Mouse (Mus musculus): Measurements from ENCODE around the gene Msln.
"Not testable (repeated sequence)": the region's sequence is repeated elsewhere in the genome, so short reads cannot be mapped to it uniquely, and the experiment has no call there.

The Msln gene

DNA sequence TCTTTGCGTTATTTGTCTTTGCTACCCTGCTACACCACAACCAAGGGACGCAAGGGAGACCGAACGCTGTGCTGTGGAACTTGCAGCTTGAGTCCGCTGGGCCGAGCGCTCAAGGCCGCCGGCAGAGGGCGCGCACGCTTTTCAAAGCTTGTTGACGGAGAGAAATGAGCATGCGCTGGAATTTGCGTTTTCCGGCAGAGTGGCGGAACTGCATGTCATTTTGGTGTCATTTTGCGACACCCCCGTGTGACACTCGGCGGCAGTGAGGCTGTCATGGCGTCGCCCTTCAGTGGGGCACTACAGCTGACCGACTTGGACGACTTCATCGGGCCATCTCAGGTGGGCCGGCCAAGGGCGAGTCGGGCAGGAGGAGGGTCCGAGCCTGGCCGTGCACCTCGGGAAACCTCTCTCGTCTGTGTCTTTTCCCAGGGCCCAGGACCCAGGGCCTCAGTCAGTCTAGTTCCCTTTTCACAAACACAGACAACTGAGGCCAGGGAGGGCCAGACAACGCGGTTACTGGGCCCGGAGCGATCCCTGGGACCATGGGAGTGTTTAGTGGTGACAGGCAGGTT lies 19.5 kb upstream of the Msln start, which contains the start of gene Narfl:
TSS of gene Narfl (plus strand) at position 228 of the 572 bp plus-strand sequence.
- DNase-seq (ENCODE audit: low spot score in 2 of 2), result peak; percentile 92 to 99

DNA sequence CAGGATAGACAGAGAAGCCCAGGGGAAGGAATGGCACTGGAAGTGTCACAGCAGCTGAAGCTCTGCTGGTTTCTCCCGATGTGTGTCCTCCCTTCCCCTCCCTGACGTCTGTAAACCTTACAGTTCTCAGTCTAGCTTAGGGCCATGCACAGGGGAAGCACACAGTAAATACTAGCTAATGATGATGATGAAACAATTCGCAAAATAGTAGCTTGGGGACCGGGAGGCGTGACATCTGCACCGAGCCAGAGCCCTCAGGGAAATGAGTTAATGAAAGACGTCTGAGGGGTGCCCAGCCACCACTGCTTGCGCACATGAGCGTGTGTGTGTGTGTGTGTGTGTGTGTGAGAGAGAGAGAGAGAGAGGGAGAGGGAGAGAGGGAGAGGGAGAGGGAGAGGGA lies 15.2 kb upstream of the Msln start:
- DNase-seq (ENCODE audit: low spot score in 2 of 2), result no peak

DNA sequence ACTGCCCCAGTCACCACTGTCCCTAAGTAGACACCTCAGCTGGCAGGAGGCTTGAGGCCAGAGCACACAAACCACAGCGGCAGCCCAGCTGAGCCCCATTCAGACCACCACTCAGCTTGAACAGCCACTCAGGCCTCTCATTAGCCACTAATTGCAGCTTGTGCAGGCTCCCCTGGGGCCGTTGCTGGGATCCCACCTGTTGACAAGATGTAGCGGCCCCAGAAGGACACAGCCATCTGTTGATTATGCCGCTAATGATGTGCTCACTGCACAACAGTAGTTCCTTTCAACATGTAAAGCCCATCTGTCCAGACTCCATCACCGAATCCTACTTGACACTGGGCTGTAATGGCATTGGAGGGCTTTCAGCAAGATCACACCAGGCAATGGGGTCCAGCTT lies 11.7 kb upstream of the Msln start:
- DNase-seq (ENCODE audit: low spot score in 2 of 2), result no peak

DNA sequence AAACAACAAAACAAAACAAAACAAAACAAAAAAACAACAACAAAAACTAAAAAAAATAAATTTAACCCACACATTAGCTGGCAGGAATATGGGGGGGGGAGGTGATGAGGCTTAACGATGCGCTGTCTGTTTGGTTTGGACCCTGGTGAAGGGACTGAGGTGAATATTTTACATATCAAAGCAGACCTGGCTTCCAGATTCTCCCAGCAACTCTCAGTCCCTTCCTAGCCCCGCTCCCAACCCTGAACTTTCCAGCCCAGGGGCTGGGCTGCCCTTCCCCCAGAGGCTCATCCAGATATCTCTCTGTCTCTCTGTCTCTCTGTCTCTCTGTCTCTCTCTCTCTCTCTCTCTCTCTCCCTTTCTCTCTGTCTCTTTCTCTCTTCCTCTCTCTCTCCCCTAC lies 8.4 kb upstream of the Msln start:
- no peak for DNase-seq (ENCODE audit: low spot score in 2 of 2)

DNA sequence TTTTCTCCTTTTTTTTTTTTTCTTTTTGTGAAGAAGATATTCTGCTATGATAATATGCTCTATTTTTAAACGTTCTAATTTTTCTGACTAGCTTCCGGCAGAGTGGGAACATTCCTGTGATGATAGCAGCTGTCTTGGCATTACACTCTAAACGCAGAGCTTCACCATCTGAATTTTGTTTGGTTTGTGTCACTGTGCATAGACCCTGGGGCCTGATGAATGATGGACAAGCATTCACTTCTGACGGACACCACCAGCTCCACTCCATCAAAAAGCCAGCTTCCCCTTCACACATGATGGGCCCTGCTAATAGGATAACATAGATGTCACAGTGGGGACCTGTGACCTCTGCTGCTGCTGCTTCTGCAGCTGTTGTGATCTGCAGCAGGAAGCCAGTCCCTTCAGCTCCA lies 7.4 kb upstream of the Msln start:
- no peak for DNase-seq (ENCODE audit: low spot score in 2 of 2)

DNA sequence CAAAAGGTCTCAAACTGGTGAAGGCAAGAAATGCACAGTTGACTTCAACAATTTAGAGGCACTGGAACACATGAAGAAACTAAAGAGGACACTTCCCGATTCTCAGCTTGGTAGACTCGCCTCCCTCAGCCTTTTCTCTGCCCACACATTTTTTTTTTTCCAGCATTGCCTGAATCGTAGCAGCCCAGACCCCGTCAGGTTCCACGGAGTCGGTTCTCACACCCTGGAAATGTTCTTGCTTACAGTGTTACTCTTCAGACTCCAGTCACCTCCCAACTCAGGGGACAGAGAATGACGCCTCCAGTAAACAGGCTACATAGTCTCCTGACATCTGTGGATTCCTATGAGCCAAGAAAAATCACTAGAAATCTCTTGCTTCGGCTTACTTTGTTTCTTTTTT lies 6.0 kb upstream of the Msln start:
- DNase-seq (ENCODE audit: low spot score in 2 of 2), result no peak

DNA sequence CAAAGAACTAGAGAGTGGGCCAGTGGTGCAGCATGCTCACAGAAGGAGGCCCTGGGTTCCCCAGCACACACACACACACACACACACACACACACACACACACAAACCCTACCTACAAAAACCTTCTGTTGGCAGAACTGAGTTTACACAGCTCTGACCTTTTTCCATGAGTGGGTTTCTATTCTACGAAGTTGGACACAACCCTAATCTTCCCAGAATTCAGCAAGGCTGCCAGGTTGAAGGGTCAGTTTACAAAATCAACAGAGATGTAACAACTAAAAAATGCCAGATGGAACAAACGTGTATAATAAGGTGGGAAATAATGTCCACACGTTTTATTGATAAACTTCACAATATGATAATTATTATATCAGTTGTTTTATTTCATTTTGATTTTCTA lies 3.5 kb upstream of the Msln start:
- no peak for DNase-seq (ENCODE audit: low spot score in 2 of 2)

DNA sequence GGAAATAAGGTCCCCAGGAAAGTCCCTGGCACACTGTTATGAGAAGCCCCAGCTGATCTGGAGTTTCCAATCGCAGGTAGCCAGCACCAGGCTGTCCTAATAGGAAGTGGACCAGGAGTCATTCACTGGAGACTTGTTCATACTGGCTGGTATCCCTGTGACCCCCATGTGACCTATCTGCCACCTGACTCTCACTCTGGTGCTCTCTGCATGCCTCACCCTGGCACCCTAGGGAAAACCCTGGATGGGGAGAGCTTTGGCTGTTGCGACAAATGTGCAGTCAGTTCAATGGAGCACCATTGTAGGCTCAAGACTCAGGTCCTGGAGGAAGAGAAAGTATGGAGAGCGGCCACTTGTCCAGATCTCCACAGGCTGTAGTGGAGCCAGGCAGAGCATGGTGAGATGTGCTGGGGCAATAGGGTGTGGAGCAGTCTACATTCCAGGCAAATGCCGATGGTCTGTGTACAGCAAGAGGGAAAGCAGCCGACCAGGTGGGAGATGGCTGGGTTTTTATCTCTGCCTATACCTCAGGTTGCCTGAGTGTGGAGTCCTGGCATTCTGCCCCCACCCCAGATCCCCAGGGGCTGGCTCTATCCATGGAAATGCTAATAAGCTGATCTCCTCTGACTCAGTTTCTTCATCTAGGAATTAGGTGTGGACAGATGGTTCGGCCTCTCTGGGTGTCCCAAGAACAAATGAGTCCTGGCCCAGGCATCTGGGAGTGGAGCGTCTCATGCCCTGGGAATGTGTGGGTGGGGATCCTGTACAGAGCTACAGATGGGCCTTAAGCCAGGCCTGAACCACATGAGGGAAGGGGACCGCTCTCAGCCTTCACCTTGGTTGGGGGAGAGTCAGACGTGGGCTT lies 2.4 kb upstream of the Msln start:
- DNase-seq (ENCODE audit: low spot score in 2 of 2), result no peak

DNA sequence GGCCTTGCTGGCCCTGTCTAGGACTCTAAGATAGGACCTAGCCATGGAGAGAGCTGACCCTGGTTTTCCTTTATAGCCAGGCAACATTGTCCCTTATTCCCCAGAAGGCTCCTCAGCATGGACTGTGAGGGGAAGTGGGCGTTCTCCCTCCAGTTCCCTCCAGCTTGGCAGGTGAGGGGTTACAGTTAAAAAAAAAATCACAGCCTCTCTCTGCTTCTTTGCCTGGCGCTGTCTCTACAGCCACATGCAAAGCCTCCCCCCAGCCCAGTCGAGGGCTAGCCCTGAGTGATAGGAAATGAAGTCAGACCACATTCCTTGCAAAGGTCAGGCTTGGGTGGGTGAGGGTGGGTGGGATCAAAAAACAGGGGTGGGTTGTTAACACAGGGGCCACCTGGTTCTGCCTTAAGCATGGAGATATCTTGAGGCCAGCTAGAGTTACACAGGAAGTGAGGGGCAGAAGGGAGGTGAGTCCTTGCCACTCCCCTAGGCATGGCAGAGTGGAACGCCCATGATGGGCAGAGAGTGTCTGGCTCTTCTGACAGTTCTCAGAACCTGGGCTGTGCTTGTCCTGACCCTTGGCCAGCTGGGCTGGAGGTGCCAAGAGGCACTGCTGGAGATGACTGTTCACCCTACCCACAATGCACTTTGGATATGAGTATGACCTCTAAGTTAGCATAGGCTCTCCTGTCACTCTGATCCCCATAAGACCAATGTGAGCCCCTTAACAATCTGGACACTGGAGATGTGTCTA lies 1.6 kb upstream of the Msln start:
- no peak for DNase-seq (ENCODE audit: low spot score in 2 of 2)

DNA sequence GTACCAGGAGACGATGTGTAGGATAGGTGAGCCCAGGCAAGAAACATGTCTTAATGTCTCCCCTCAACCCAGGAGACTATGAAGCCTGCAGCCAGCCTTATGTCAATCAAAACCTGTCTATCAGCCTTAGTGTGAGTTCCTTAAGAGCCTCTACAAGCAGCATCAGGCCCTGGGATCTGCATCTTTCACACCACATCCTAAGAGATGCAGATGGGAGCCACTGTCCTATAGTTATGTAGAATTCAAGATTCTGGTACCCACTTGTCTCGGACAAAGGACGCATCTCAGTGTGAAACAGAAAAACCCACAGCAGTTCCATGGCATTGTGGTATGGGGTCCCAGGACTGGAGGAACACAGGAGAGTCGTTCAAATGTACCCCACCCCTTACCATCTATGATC lies 908 bp upstream of the Msln start:
- DNase-seq (ENCODE audit: low spot score in 2 of 2), result no peak

DNA sequence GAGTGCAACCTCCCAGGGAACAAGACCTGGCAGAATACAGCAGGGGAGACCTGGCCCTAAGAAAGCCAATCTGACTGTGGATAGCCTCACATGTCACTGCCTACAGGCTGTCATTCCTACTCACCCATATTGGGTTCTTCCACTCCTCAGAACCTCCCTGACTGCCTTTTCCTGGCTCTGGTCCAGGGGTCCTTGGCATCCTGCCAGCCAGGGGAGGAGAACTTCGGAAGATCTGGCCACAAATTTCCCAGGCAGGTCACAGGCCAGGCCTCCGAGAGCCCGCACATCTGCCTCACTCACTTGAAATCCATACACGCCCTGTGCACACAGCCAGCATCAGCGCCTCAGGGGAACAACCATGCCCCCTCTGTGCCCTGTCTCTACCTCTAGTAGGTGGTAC lies 2.7 kb downstream of the Msln start:
- DNase-seq (ENCODE audit: low spot score in 2 of 2), result no peak

DNA sequence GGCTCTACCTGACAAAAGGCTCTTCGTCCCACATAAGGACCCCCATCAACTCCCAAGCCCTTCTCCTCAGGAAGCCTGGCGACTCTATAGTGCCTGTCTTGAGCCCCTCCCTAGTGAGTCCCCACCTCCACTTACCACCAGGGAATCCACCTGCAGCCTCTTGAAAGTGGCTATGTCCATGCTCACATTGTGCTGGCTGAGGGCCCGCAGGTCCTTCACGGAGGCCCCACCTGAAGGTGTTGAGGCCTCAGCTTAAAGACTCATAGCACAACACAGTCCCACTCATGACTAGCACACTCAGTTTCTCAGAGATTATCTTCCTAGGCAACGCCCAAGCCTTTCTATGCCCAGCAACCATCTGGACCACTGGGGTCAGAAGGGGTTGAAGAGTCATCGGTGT lies 4.9 kb downstream of the Msln start:
- no peak for DNase-seq (ENCODE audit: low spot score in 2 of 2)

DNA sequence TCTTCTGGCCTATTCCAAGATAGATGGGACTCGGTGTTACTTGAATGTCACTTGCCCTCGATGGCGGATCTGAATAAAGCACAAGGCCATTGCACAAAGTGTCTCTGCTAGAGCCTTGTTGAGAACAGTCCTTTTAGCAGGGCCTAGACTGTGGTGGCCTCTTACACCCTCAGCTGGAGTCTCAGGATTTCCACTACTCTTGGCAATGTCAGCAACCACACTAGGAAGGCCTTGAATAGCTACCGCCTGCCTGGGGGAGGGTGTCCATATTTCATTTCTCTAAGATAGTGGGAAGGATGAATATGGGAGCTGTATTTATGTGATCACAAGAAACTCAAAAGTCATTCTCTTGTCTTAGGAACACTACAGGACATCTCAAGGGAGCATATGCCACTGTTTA lies 5.9 kb downstream of the Msln start:
- no peak for DNase-seq (ENCODE audit: low spot score in 2 of 2)

DNA sequence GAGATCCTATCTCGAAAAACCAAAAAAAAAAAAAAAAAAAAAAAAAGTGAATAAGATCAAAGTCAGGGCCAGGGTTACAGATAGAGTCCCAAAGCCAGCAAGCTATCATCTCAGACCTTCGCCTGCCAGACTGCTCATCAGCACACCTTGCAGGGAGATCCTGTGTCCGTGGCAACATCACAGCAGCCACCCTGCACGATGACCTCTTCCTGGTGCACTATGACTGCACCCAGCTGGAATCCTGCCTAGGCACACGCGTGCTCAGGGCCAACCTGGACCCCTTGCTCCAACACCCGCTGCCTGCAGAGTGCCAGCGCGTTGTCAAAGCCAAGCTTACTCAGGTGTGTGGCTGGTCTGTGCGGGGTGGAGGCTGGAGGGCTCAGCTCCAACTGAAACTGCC lies 9.9 kb downstream of the Msln start:
- no peak for DNase-seq (ENCODE audit: low spot score in 2 of 2)

DNA sequence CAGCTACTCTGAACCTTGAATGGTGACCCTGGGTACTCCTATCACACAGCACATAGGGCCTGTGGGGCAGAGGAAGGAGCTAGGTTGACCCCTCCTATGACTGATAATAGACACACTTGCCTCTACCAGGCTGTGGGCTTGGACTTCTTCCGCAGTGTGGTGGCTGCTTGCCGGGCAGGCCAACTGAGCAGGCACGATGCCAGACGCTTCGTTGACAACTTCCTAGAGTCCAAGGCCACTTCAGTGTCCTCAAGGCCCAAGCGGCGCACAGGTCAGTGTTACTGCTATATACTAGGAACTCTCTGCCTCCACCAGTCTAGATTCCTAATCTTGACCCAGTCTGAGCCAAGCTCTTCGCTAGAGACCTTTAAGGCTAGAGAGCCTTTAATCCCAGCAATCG lies 10.3 kb downstream of the Msln start:
- no peak for DNase-seq (ENCODE audit: low spot score in 2 of 2)

DNA sequence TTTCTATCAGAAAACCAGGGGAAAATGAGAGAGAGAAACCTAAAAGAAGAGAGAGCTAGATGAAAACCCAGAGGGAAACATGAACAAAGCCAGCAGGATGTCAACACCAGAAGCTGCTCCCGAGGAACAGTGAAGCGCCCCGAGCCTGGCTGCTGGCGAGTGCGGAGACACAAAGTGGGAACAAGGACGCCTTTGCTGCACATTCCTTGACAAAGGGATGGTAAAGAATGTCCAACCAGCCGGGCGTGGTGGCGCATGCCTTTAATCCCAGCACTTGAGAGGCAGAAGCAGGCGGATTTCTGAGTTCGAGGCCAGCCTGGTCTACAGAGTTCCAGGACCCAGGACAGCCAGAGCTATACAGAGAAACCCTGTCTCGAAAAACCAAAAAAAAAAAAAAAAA lies 12.7 kb downstream of the Msln start:
- DNase-seq (ENCODE audit: low spot score in 2 of 2), result not testable (repeated sequence)

DNA sequence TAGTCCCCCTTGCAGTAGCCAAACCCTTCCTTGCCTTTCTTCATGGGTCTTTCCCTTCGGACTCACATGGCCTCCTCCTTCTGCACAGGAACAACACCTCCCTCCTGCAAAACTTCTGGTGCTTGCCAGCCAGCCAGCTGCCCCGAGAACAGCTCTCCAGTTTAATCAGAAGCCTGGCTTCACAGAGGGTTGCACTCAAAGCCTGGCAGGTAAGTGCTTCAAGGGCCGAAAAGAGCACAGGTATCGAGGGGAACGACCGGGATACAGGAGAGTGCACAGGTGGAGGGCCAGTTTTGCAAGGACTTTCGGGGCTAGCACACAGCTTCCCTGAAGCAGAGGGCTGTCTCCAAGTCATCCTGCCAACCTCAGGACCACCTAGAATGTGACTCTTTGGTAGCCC lies 15.3 kb downstream of the Msln start:
- no peak for DNase-seq (ENCODE audit: low spot score in 2 of 2)

DNA sequence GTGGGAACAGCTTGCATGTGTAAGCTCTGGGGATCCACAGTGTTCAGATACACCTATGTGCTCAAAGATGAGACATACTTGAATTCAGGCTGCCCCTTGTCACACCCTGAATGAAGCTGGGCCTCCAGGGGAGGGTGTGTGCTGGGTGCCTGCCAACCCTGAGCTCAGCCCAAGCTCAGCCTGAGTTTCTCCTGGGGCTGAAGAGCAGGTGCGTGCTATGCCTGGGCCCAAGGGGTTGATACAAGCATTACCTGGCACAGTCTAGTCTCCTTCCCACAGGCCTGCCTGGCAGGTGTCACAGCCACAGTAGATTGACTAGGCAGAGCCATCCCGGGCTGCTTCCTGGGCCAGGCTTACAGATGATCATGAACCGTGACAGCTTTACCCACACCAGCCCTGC lies 18.4 kb downstream of the Msln start, which contains the start of gene Mslnl:
TSS of gene Mslnl (plus strand) at position 298 of the 400 bp plus-strand sequence.
- DNase-seq (ENCODE audit: low spot score in 2 of 2), result no peak

DNA sequence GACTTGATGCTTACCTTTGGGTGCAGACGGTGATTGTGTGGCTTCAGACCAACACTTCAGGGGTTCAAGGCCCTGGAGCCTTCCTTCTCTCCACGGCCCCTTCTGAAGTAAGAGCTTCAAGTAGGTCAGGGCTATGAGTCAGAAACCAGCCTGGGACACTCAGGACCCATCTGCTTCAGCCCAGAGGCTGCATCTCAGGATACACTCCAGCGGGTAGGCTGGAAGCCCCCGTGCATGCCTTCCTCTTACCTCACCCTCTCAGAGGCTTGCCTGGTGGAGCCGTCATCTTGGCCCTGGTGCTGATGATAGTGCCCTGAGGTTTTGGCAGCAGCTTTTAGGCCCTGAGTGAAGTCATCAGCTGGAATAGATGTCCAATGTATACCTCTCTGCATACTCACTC lies 18.9 kb downstream of the Msln start:
- DNase-seq (ENCODE audit: low spot score in 2 of 2), result no peak

DNA sequence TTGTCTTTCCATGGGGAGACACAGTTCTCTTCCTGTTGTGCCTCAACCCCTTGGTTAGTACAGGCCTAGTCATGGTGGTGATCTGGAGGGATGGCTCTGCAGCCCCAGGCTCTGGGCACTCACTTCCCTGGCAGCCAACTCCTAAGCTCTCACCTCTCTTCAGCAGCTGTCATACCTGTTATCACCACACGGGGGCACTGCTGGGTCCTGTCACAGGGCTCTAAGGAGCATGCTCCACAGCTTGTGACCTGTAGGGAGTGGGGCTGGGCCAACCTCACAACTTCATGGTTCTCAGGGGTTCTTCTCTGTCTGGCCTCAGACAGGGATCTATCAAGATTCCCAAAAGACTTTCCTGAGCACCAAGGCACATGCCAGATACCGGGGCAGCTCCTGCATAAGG lies 22.1 kb downstream of the Msln start:
- DNase-seq (ENCODE audit: low spot score in 2 of 2), result peak; percentile 53 to 79

DNA sequence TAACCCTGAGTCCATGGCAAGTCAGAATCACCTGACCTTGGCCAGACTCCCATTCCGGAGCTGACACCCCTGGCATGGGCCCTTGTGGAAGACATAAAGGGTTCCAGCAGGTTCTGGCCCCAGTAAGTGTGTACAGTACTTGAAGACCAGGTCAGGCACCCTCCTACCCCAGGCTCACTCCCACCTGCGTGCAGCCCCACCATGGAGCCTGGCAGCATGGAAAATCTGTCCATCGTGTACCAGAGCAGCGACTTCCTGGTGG lies 26.2 kb downstream of the Msln start:
- DNase-seq (ENCODE audit: low spot score in 2 of 2), result no peak

DNA sequence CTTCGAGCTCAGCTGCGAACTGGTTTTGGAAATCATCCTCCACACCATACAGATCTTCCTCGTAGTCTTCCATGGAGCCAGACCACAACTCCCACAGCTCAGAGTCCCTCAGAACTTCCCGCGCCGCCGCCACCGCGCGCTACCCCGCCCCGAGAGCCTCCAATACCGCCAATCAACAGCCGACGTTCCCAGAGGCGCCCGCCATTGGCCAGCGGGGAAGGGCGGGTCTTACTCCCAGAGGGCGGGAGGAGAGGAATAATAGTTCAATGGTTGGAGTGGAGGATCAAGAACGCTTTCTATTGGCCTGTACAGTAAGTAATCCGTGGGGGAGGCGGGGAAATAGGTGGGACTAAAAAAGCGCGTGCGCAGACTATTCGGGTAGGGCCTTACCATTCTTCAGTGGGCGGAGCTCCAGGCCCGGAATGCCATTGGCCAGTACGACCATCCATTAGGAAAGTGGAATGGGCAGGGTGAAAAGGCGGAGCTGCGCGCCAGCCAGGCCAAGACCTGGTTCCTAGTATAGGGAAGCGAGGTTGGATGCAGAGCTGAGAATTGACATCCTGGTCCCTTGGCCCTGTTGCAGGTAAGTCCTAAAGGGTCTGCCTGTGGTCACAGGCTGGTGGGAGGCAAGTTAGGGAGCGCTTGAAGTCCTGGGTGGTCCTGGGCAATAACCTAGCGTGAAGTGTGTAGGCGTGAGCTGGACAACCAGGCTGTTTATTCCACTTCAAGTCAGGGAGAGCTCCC lies 26.7 kb downstream of the Msln start, which contains the start of the genes Chtf18 and Rpusd1:
TSS of gene Chtf18 (minus strand) at position 155 of the 744 bp plus-strand sequence.
TSS of gene Rpusd1 (plus strand) at position 406 of the 744 bp plus-strand sequence.
- DNase-seq (ENCODE audit: low spot score in 2 of 2), result peak; percentile 94 to 97

Measured in thymus, postnatal 10 days (tissue).